Mouse (Mus musculus) intestine, embryonic 15.5 days (tissue): ENCODE measurements around the gene Arl10. TPM values are rescaled to one million over a fixed set of nuclear protein-coding genes. Genes with fewer than 3 reads are reported as not detected.

Experiments
- ATAC-seq: fragments of 200-750 bp; cut with Nextera tagmentation; 2 replicates; pipeline ENCODE4 v1.8.0; 2017; ENCODE audit warnings: moderate TSS enrichment, moderate library complexity
- H3K27ac ChIP-seq: fragments of 300-500 bp; sonication (generic); 2 replicates; pipeline ENCODE4 v1.5.1; 2015; ENCODE audit warnings: mild to moderate bottlenecking, inconsistent platforms
- H3K27me3 ChIP-seq: fragments of 300-500 bp; sonication (generic); replicated peaks from 2 replicates; pipeline ENCODE4 v1.6.1; 2015; ENCODE audit warnings: inconsistent platforms
- H3K36me3 ChIP-seq: fragments of 300-500 bp; sonication (generic); 2 replicates; pipeline ENCODE4 v1.6.1; 2015; ENCODE audit warnings: inconsistent platforms
- H3K4me1 ChIP-seq: fragments of 300-500 bp; sonication (generic); replicated peaks from 2 replicates; pipeline ENCODE4 v1.6.1; 2015; ENCODE audit warnings: inconsistent platforms
- H3K4me2 ChIP-seq: fragments of 300-500 bp; sonication (generic); replicated peaks from 2 replicates; pipeline ENCODE4 v1.6.1; 2015; ENCODE audit warnings: mild to moderate bottlenecking, inconsistent platforms
- H3K4me3 ChIP-seq: fragments of 300-500 bp; sonication (generic); replicated peaks from 2 replicates; pipeline ENCODE4 v1.5.1; 2015; ENCODE audit warnings: inconsistent platforms
- H3K9ac ChIP-seq: fragments of 300-500 bp; sonication (generic); 2 replicates; pipeline ENCODE4 v1.6.1; 2015; ENCODE audit warnings: inconsistent platforms
- H3K9me3 ChIP-seq: fragments of 300-500 bp; sonication (generic); 2 replicates; pipeline ENCODE4 v1.6.1; 2016; ENCODE audit warnings: inconsistent platforms
- WGBS: fragments of 180-500 bp; shearing (Covaris S2); methylation state at CpG from one replicate; pipeline ENCODE4 v1.1.7; 2015; 5-methylcytosine and 5-hydroxymethylcytosine counted together
- polyA plus RNA-seq: library from polyadenylated mRNA; unstranded; fragments of >200 nt; fragmentation: Nextera tagmentation; extraction: Ambion mirVana; gene quantifications from 2 replicates; pipeline ENCODE4 v1.2.1, GENCODE M21; 2015

Gene Arl10
- 21.7 and 25.2 TPM in 2 replicates for polyA plus RNA-seq

DNA sequence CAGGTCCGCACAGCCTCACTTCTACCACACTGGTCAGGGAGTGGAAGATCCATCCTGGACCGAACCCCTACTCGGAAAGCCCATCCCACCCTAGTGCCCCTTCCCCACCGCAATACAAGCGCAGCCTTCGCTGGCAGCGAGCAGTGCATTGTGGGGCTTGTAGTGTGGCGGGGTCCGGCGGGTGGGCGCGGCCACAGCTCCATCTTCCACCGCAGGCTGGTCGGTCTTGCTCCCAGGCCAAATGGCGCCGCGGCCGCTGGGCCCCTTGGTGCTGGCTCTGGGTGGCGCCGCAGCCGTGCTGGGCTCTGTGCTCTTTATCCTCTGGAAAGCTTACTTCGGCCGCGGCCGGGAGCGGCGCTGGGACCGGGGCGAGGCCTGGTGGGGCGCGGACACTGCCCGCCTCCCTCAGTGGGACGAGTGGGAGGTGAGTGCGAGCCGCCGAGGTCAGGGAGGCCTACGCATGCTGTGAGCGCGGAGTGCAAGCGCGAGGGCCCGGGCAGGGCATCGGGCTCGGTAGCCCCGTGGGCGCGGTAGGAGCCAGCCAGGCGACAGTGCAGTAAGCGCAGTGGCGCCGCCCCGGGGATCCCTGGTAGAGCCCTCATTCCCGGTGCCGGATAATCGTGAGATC lies at the start of gene Arl10:
TSS of gene Arl10 (plus strand) at position 162 of the 628 bp plus-strand sequence.
- H3K27ac ChIP-seq, result peak within 1 kb of the TSS; percentile 85
- peaks cover 6% of the 10 kb centered on the region for H3K4me1 ChIP-seq
- H3K27me3 ChIP-seq, result no peaks in the 10 kb centered on the region
- peak within 1 kb of the TSS; percentile 96 for H3K9ac ChIP-seq
- ATAC-seq, result peak; percentile 92
- peak within 1 kb of the TSS; percentile 90 for H3K4me2 ChIP-seq
- H3K9me3 ChIP-seq, result no peaks in the 10 kb centered on the region
- under 1% methylated on average over 55 of the region's 55 CpGs for WGBS
- H3K36me3 ChIP-seq, result peaks cover 11% of the 10 kb centered on the region; the same call in 1 of the 2 replicates
- H3K4me3 ChIP-seq, result peak within 1 kb of the TSS; percentile 99

DNA sequence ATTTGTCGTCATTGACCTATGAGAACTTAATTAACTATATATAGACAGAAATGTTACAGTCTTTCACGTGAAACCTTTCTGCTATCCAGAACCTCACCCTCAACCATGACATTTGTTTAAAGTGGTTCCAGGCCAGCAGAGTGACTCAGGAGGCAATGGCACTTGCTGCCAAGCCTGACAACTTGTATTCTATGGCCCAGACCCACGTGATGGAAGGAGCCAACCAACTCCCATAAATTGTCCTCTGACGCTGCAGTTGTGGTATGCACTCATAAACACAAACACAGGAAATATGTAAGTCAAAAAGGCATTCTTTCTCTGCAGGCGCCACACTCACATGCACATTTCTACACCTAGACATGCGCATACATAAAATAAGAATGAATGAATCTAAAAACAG lies 47.7 kb upstream of the Arl10 start:
- Histone ChIP-seq H3K9me3 (no peaks in the 10 kb centered on the region), H3K4me3 (no peak overlapping the region), H3K4me2 (no peak overlapping the region), H3K36me3 (peaks cover 15% of the 10 kb centered on the region), H3K4me1 (no peaks in the 10 kb centered on the region), H3K27me3 (no peaks in the 10 kb centered on the region), H3K9ac (no peak overlapping the region), H3K27ac (no peak overlapping the region)
- no peak for ATAC-seq
- 80% methylated on average over 6 of the region's 6 CpGs for WGBS

DNA sequence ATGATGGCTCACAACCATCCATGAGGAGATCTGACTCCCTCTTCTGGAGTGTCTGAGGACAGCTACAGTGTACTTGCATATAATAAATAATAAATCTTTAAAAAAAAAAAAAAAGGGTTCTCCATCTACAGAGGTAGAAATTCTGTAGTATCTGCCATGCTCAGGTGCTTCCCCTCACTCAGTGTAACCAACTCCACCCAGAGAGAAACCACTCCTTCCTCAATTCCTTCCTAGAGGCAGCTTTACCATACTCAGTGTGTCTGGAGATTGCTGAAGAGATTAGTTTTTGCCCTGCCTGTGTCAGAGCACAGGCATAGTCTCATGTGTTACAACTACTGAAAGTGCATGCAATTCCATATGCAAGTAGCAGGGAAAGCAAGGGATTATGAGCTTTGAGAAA lies 42.7 kb upstream of the Arl10 start:
- Histone ChIP-seq H3K4me2 (no peak overlapping the region), H3K27me3 (no peaks in the 10 kb centered on the region), H3K36me3 (peaks cover 7% of the 10 kb centered on the region; the same call in 1 of the 2 replicates), H3K9me3 (no peaks in the 10 kb centered on the region), H3K4me1 (no peaks in the 10 kb centered on the region), H3K9ac (no peak overlapping the region), H3K4me3 (no peak overlapping the region), H3K27ac (no peak overlapping the region)
- ATAC-seq, result no peak

- WGBS, result 82% methylated on average over 7 of the region's 7 CpGs
Observed at GRCm38 (mm10) chr13:54548036-54548435, 26.8 kb upstream of the Arl10 start.

GRCm38 (mm10) chr13:54556176-54556575 lies 18.6 kb upstream of the Arl10 start:
- H3K4me2 ChIP-seq, result no peak overlapping the region
- H3K4me1 ChIP-seq, result no peaks in the 10 kb centered on the region
- 84% methylated on average over 9 of the region's 9 CpGs for WGBS
- no peak for ATAC-seq
- H3K9me3 ChIP-seq, result no peaks in the 10 kb centered on the region
- H3K36me3 ChIP-seq, result peaks cover 43% of the 10 kb centered on the region
- H3K9ac ChIP-seq, result no peak overlapping the region
- H3K27me3 ChIP-seq, result no peaks in the 10 kb centered on the region
- H3K4me3 ChIP-seq, result no peak overlapping the region
- H3K27ac ChIP-seq, result no peak overlapping the region

More at GRCm38 (mm10) chr13:54548036-54548435, 26.8 kb upstream of the Arl10 start:
- Histone ChIP-seq H3K27ac (no peak overlapping the region), H3K4me1 (no peaks in the 10 kb centered on the region), H3K9ac (no peak overlapping the region), H3K36me3 (peaks cover 14% of the 10 kb centered on the region), H3K4me3 (no peak overlapping the region), H3K27me3 (no peaks in the 10 kb centered on the region), H3K9me3 (no peaks in the 10 kb centered on the region), H3K4me2 (no peak overlapping the region)
- ATAC-seq, result no peak

DNA sequence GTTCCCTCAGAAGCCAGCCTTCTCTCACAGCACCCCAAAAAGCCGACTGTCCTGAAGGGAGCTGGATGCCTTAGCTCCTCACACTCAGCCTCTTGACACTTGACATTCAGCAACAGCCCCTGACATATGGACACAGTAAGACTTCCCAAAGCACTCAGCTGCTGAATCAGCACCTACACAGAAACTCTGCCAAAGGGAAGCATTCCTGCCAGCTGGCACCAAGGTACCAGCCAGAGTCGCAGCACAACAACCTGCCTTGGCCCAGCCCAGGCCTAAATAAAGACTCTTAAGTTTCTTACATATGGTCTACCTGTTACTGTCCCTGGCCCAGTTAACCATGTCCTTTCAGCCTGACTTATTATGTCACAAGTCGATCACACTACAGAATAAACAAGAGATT lies 18.0 kb upstream of the Arl10 start:
- Histone ChIP-seq H3K9me3 (no peaks in the 10 kb centered on the region), H3K36me3 (peaks cover 40% of the 10 kb centered on the region), H3K4me1 (no peaks in the 10 kb centered on the region), H3K4me3 (no peak overlapping the region), H3K9ac (no peak overlapping the region), H3K4me2 (no peak overlapping the region), H3K27me3 (no peaks in the 10 kb centered on the region), H3K27ac (no peak overlapping the region)
- 92% methylated on average over 3 of the region's 3 CpGs for WGBS
- no peak for ATAC-seq

DNA sequence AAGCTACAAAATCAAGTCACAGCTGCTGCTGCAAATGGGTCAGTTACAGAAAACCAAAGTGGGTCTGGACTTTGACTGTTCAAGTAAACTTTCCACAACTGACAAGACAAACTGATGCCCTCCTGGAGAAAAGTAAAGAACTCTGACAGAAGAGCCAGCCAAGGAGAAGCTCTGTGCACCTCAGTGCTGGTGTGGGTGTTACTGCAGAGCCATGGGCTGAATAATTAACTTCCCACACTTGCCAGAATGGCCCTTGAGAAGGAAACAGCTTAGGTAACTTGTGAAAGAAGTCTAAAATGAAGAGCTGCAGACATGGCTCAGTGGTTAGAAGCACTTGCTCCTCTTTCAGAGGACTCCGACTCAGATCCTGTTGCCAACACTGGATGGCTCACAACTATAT lies 17.2 kb upstream of the Arl10 start:
- ATAC-seq, result no peak
- H3K4me2 ChIP-seq, result no peak overlapping the region
- no peak overlapping the region for H3K9ac ChIP-seq
- H3K27ac ChIP-seq, result no peak overlapping the region
- peaks cover 40% of the 10 kb centered on the region for H3K36me3 ChIP-seq
- H3K4me3 ChIP-seq, result no peak overlapping the region
- H3K4me1 ChIP-seq, result no peaks in the 10 kb centered on the region
- H3K27me3 ChIP-seq, result no peaks in the 10 kb centered on the region
- no peaks in the 10 kb centered on the region for H3K9me3 ChIP-seq
- 93% methylated on average over 1 of the region's 1 CpGs for WGBS

GRCm38 (mm10) chr13:54559656-54560055 lies 15.2 kb upstream of the Arl10 start:
- no peaks in the 10 kb centered on the region for H3K27me3 ChIP-seq
- H3K4me2 ChIP-seq, result no peak overlapping the region
- peaks cover 25% of the 10 kb centered on the region for H3K36me3 ChIP-seq
- H3K4me3 ChIP-seq, result no peak overlapping the region
- no peak overlapping the region for H3K9ac ChIP-seq
- no peak for ATAC-seq
- WGBS, result 93% methylated on average over 2 of the region's 2 CpGs
- no peak overlapping the region for H3K27ac ChIP-seq
- peaks cover 5% of the 10 kb centered on the region; the same call in 1 of the 2 replicates for H3K4me1 ChIP-seq
- no peaks in the 10 kb centered on the region for H3K9me3 ChIP-seq

- WGBS, result 94% methylated on average over 7 of the region's 7 CpGs
- no peak overlapping the region for H3K27ac ChIP-seq
- no peak overlapping the region for H3K4me3 ChIP-seq
- H3K4me1 ChIP-seq, result peaks cover 8% of the 10 kb centered on the region; the same call in 1 of the 2 replicates
- no peaks in the 10 kb centered on the region for H3K27me3 ChIP-seq
- H3K9me3 ChIP-seq, result no peaks in the 10 kb centered on the region
- H3K4me2 ChIP-seq, result no peak overlapping the region
- H3K36me3 ChIP-seq, result peaks cover 25% of the 10 kb centered on the region
- no peak for ATAC-seq
- H3K9ac ChIP-seq, result no peak overlapping the region
Observed at GRCm38 (mm10) chr13:54560608-54561007, 14.2 kb upstream of the Arl10 start.

DNA sequence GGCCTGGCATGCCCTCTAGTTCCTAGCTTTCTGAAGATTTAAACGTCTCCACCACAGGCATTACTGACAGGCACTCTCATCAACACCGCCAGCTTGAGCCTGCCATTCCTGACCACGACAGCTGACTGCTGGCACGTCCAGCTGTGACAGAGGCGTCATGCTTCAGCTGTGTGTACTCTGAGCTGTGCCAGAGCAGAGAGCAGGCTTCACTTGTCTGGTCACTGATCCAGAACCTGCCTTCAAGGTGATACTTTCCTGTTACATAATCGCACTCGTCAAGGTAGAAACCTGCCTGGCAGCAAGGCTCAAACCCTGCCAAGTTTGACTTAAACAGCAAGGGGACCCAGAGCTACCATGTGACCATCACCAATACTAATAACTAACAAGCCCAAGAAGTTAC lies 12.3 kb upstream of the Arl10 start:
- Histone ChIP-seq H3K4me2 (no peak overlapping the region), H3K4me3 (no peak overlapping the region), H3K27me3 (no peaks in the 10 kb centered on the region), H3K9ac (no peak overlapping the region), H3K4me1 (peaks cover 11% of the 10 kb centered on the region; the same call in 1 of the 2 replicates), H3K36me3 (peaks cover 15% of the 10 kb centered on the region), H3K27ac (no peak overlapping the region), H3K9me3 (no peaks in the 10 kb centered on the region)
- ATAC-seq, result no peak
- 87% methylated on average over 7 of the region's 7 CpGs for WGBS

GRCm38 (mm10) chr13:54564232-54565200 lies 10.3 kb upstream of the Arl10 start:
- H3K9ac ChIP-seq, result peak overlapping the region; percentile 96
- H3K4me3 ChIP-seq, result peak overlapping the region; percentile 99
- peak overlapping the region; percentile 32; the same call in 1 of the 2 replicates for H3K27ac ChIP-seq
- no peaks in the 10 kb centered on the region for H3K9me3 ChIP-seq
- peaks cover 11% of the 10 kb centered on the region; the same call in 1 of the 2 replicates for H3K4me1 ChIP-seq
- WGBS, result 9% methylated on average over 45 of the region's 45 CpGs
- H3K4me2 ChIP-seq, result peak overlapping the region; percentile 87
- H3K36me3 ChIP-seq, result peaks cover 6% of the 10 kb centered on the region
- peak; percentile 57 for ATAC-seq
- H3K27me3 ChIP-seq, result no peaks in the 10 kb centered on the region

- Histone ChIP-seq H3K27me3 (no peaks in the 10 kb centered on the region), H3K27ac (peak within 1 kb of the TSS; percentile 32; the same call in 1 of the 2 replicates), H3K36me3 (peaks cover 4% of the 10 kb centered on the region), H3K4me1 (peaks cover 11% of the 10 kb centered on the region; the same call in 1 of the 2 replicates), H3K4me2 (peak within 1 kb of the TSS; percentile 87), H3K4me3 (peak within 1 kb of the TSS; percentile 99), H3K9me3 (no peaks in the 10 kb centered on the region), H3K9ac (peak within 1 kb of the TSS; percentile 96)
- WGBS, result under 1% methylated on average over 27 of the region's 27 CpGs
- ATAC-seq, result peak; percentile 96
Observed at GRCm38 (mm10) chr13:54565201-54565581, 9.6 kb upstream of the Arl10 start, which contains the start of gene 4833439L19Rik. Gene 4833439L19Rik (minus strand): TSS chr13:54565435.
